Mouse (Mus musculus): ENCODE results near the gene Psmd13.

Gene Psmd13

DNA sequence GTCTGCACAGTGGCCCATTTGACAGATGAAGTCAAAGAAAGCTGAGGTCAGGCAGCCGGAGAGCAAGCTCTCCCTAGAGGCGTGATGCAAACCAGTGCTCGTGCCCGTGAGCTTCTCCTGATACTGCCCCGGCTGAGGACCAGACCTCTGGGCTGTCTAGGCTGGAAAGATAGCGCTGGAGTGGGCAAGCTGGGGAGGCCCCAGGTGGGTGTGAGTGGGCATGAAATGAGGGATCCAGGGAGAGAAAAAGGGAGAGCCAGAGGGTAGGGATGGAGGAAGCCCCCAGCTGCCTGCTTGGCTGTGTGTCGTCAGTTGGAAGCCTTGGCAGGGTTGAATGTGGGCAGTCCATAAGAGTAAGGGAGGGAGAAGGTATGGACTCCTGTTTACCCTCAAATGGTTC, 62.5 kb downstream of the Psmd13 start:
- no peak for DNase-seq (ENCODE audit: low spot score in 2 of 2)

DNA sequence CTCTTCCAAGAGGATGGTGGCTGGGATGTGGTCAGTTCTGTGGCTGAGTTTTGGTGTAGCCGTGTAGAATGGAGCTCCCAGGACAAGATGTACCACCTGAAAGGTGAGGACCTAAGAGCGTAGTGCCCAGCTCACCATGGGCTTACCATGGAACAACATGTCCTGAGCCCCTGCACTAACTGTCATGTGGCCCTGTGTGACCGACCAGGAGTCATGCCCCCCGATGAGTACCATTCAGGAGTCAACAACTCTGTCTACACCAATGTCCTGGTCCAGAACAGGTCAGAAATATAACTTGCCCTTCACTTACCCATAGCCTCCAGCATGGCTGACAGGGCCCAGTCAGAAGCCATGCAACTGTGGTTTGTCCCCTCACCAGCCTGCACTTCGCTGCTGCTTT, 63.5 kb downstream of the Psmd13 start:
- DNase-seq (ENCODE audit: low spot score in 2 of 2): no peak

DNA sequence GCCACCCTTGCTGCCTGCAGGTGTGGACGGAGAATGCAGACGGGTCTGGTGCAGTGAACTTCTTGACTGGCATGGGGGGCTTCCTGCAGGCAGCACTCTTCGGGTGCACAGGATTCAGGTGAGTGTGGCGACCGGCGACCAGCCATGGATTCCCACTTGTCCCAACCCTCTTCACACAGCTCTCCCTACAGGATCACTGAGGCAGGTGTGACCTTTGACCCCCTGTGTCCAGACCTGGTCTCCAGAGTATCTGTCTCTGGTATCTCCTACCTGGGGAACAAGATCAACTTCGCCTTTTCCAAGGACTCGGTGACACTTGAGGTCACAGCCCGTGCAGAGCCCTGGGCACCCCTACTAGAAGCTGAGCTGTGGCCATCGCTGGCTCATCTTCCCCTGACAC, 64.5 kb downstream of the Psmd13 start:
- DNase-seq (ENCODE audit: low spot score in 2 of 2): no peak

DNA sequence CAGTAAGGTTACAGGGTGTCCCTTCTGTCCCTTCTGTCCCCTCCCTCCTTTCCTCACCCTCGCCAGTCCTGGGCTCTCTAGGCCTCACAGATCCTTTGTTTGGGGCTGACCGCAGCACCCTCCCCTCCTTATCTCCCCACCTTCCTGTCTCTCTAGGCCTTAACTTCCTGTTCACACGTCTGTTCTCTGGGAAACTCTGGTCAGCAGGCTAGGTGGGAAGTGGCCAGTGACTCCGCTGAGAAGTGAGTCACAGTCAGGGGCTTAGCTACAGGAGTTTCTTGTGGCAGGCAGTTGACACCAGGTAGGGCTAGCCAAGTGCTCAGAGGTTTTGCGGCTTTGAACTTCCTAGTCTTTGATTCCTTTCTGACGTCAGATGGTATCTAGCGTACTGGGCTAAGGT, 65.2 kb downstream of the Psmd13 start:
- DNase-seq (ENCODE audit: low spot score in 2 of 2): no peak

DNA sequence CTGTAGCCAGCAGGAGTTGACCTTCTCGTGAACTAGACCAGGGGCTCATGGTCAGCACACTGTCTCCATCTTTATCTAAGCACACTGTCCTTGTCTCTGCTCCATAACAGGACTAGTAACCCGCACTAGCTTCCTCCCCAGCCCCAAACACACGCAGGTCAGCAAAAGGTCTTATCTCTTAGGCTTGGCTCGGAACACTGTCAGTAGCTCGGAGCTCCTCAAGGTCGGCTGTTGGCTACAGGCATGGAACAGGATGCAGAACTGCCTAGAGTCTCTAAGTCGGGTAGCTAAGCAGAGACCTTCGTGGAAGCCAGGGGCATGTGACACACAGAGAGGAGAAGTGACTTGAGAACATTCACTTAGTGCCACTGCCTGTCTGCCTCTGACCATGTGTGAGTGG, 66.4 kb downstream of the Psmd13 start:
- no peak for DNase-seq (ENCODE audit: low spot score in 2 of 2)

Data from frontal cortex, postnatal 25 days (tissue).